Mouse (Mus musculus): Measurements from ENCODE around the gene Pik3c2b.
A peak's percentile ranks its signal among the peaks of the same experiment; 100 is the strongest.

The Pik3c2b gene

GRCm38 (mm10) chr1:133100980-133101798, 55.7 kb downstream of the Pik3c2b start:
- peak; percentile 58 to 77 for DNase-seq (ENCODE audit: low spot score in 2 of 2)

GRCm38 (mm10) chr1:133102108-133102507, 56.6 kb downstream of the Pik3c2b start:
- no peak for DNase-seq (ENCODE audit: low spot score in 2 of 2)

DNA sequence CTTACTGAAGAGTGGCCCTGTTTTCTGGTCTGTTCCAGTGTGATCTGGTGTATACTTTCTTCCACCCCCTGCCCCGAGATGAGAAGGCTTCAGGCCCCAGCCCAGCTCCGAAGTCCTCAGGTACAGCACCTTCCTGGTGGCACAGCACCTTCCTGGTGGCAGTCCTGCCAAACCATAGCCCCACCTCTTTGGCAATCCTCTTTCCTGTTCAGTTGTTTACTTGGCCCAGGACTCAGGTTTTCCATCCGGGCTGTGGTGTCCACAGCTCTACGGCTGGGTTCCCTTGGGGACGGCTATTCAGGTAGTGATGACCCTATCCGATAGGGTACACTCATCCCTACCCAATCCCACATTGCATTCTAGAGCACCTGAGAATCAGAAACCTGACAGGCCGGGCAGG, 57.8 kb downstream of the Pik3c2b start:
- DNase-seq (ENCODE audit: low spot score in 2 of 2): no peak

GRCm38 (mm10) chr1:133103871-133104270, 58.4 kb downstream of the Pik3c2b start:
- no peak for DNase-seq (ENCODE audit: low spot score in 2 of 2)

- no peak for DNase-seq (ENCODE audit: low spot score in 2 of 2)
Observed at GRCm38 (mm10) chr1:133116108-133116507, 70.6 kb downstream of the Pik3c2b start.

DNA sequence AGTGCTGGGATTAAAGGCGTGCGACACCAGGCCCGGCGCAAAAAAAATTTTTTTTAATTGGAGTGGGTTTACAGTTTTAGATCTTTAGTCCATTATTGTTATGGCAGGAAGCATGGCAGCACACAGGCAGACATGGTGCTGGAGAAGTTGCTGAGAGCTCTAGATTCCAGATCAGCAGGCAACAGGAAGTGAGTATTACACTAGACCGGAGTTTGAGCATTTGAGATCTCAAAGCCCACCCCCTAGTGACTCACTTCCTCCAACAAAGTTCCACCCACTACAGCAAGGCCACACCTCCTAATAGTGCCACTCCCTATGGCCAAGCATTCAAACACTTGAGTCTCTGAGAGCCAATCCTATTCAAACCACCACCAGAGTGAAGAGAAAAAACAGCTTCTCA, 72.7 kb downstream of the Pik3c2b start:
- DNase-seq (ENCODE audit: low spot score in 2 of 2): no peak

DNA sequence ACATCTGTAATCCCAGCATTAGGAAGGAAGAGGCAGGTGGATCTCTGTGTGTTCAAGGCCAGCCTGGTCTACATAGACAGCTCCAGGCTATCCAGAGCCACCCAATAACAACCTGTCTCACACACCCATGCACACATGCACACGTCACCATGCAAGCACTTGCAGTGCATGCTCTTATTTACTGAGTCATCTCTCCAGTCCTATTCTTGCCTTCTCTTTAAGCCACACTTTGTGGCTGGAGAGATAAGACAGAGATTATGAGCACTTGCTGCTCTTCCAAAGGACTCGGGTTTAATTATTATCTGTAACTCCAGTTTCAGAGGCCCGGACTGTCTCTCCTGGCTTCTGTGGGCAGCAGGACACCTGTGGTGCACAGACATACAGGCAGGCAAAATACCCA, 73.4 kb downstream of the Pik3c2b start:
- DNase-seq (ENCODE audit: low spot score in 2 of 2): no peak

DNA sequence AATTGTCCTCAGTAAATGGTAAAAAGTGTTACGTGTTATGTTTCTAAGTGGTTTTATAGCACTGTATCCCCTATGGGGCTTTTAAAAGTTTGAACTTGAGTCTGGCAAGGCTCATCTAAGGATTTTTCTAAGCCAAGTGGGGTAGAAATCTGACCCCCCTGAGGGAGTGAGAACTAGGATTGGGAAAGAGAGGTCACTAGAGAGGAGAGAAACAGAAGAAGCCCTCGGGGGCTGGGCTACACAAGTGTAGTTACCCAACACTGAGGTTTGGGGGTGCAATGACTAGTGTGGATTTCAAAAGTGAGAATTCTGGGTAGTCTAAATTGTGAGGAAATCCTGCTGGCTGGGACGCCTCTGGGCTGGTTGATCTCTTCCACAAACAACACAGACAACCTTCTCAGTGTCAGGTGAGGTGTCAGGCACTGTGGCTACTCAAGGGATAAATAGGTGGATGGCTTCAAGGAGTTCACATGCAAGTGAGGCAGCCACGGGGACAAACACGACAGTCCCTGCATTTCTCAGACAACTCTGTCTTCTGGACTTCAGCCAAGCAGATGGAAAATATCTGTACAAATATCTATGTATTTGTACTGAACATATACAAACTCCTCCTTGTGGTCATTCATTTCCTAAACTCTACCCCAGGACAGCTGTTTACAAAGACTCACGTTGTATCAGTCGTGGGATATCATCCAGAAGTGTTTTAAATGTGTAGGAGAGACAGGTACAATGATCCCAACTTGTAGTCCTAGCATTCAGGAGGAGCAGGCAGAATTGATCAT, 74.7 kb downstream of the Pik3c2b start:
- DNase-seq (ENCODE audit: low spot score in 2 of 2): no peak

DNA sequence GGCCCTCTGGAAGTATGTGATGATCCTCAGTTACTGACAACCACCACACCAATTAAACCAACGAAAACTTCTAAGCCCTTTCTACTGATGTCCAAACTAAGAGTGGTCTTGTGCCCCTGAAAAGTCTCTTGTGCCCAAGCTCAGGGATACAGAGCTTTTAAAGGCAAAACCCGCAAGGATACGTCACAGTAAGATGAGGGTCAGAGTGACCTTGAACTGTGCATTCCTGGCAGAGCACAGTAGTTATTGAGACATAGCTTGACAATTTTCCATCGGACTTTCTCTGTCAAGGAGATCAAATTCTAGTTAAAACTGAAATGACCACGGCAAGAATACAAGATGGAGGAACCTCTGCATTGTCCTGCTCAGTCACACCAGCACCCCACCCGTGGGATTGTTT, 75.8 kb downstream of the Pik3c2b start:
- no peak for DNase-seq (ENCODE audit: low spot score in 2 of 2)

DNA sequence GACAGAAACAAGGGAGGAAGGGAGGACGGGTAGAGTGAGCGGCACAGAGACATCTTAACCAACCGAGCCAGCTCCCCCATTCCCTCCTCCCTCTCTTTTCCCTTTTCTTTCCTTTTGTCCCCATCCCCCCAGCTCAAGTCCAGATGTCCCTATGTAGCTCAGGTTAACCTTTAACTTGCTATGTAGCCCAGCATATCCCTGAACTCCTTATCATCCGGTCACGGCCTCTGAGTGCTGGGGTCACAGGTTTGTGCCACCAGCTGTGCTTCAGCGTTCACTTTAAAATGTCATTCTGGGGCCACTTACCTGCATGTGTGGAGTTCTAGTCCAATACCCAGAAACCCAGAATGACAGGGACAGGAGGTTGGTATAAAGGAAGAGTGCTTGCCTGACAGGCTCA, 78.7 kb downstream of the Pik3c2b start:
- no peak for DNase-seq (ENCODE audit: low spot score in 2 of 2)

GRCm38 (mm10) chr1:133125640-133126364, 80.3 kb downstream of the Pik3c2b start:
- no peak for DNase-seq (ENCODE audit: low spot score in 2 of 2)

DNA sequence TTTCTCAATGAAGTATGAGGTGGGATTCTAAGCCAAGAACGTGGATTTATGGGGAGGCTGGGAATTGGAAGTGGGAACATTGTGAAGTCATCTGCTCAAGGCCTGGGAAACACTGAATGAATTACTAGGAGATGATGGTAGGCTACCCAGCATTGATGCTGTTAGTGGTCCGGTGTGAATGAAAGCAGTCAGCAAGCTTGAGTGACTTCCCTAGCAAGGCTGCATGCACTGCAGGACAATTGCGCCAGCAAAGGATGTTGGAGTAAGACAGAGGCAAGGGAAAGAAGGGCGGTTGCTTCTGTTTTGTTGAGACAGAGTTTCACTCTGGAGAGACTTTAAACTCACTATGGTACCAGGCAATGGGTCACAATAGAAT, 80.9 kb downstream of the Pik3c2b start:
- no peak for DNase-seq (ENCODE audit: low spot score in 2 of 2)

DNA sequence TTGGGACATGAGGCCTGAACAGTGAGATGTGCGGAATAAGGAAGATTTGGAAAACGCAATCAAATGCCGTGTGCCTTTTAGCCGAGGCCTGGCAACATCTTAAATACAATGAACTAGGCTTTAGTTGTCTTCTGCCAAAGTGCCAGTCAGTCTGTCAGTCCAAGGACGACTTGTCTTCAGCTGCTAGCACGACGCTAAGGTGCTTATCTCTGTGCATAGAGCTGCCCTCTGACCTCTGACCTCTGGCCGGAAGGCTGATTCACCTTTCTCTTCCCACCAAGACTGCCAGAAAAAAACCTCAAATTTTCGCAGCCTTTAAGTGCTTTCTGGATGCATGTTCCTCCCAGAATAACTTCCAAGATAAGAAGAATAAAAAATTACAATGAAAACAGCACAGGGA, 81.9 kb downstream of the Pik3c2b start:
- DNase-seq (ENCODE audit: low spot score in 2 of 2): no peak

- DNase-seq (ENCODE audit: low spot score in 2 of 2): no peak
Observed at GRCm38 (mm10) chr1:133129471-133130221, 84.2 kb downstream of the Pik3c2b start.

- DNase-seq (ENCODE audit: low spot score in 2 of 2): peak; percentile 98 to 99
Observed at GRCm38 (mm10) chr1:133130638-133131560, 85.4 kb downstream of the Pik3c2b start, which contains the start of gene Ppp1r15b. Gene Ppp1r15b, plus strand, starts transcription at chr1:133131143.

DNA sequence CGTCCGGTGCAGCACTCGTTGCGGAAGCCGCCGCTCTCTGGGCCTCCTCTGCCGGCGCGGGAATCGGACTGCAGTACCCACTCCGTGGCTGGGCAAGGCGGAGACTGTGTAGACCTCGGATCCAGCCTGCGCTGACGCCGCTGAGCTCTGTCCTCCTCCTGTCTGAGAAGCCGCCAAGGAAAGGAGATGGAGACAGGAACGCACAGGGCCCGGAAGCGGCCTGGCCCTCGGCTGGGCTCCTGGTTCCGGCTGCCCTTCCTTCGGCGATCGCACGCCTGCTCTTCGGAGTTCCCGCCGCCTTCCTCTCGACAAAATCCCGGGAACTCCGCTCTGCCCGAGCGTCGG, 86.1 kb downstream of the Pik3c2b start:
- DNase-seq (ENCODE audit: low spot score in 2 of 2): no peak

- DNase-seq (ENCODE audit: low spot score in 2 of 2): no peak
Observed at GRCm38 (mm10) chr1:133131936-133132335, 86.5 kb downstream of the Pik3c2b start.

DNA sequence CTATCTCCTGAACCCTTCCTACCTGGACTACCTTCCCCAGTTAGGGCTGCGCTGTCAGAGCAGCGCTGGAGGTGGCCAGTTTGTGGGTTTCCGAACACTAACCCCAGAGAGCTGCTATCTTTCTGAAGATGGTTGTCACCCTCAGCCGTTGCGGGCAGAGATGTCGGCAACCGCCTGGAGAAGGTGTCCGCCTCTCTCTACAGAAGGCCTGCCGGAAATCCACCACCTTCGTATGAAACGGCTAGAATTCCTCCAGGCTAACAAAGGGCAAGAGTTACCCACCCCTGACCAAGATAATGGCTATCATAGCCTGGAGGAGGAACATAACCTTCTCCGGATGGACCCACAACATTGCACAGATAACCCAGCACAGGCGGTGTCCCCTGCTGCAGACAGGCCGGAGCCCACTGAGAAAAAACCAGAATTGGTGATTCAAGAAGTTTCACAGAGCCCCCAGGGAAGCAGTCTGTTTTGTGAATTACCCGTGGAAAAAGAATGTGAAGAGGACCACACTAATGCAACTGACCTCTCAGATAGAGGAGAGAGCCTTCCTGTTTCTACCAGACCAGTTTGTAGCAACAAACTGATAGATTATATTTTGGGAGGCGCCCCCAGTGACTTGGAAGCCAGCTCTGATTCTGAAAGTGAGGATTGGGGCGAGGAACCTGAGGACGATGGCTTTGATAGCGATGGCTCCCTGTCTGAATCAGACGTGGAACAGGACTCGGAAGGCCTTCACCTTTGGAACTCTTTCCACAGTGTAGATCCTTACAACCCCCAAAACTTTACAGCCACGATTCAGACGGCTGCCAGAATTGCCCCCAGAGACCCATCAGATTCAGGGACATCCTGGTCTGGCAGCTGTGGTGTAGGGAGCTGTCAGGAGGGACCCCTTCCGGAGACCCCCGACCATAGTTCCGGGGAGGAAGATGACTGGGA, 87.2 kb downstream of the Pik3c2b start:
- DNase-seq (ENCODE audit: low spot score in 2 of 2): no peak

DNA sequence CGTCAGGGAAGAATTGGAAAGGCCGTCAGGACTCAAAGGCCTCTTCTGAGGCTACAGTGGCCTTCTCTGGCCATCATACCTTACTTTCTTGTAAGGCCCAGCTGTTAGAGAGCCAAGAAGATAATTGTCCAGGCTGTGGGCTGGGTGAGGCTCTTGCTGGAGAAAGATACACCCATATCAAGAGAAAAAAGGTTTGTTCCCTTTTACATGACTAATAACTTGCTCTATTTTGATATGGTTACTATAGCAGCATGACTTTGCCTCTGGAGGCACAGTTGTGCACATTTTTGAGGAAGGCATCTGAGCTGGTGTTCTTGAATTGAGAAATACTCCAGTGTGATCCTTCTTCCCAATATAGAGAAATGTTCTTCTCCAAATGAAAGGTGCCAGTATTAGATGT, 88.0 kb downstream of the Pik3c2b start:
- no peak for DNase-seq (ENCODE audit: low spot score in 2 of 2)

DNA sequence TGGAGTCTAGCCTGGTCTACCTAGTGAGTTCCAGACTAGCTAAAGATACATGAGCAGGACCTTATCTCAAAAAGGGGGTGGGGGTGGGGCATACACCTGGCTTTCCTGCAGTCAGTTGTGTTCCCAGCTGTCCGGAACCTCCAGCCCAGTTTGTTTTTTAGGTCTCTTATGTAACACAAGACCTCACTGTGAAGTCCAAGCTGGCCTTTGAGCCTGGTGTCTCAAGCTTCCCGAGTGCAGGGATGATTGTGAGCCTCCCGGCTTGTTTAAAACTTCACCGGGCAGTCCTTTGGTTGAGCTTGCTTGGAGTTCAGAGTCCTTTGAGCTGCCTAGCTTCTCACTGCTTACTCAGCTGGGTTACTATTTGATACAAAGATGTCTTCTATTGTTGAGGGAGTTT, 88.6 kb downstream of the Pik3c2b start:
- DNase-seq (ENCODE audit: low spot score in 2 of 2): no peak
